Mouse (Mus musculus) neural tube, embryonic 12.5 days (tissue): ENCODE measurements around the gene Gm4881. TPM values are rescaled to one million over a fixed set of nuclear protein-coding genes. Genes with fewer than 3 reads are reported as not detected.

ENCODE experiments used
- ATAC-seq: fragments of 200-750 bp; cut with Nextera tagmentation; 2 replicates; pipeline ENCODE4 v1.8.0; 2017; ENCODE audit warnings: low read depth, mild to moderate bottlenecking, moderate TSS enrichment, moderate library complexity; ENCODE audit not compliant: low FRiP score
- H3K27ac ChIP-seq: fragments of 300-500 bp; sonication (generic); 2 replicates; pipeline ENCODE4 v1.5.1; 2016
- H3K27me3 ChIP-seq: fragments of 300-500 bp; sonication (generic); replicated peaks from 2 replicates; pipeline ENCODE4 v1.6.1; 2016; ENCODE audit warnings: mild to moderate bottlenecking
- H3K36me3 ChIP-seq: fragments of 300-500 bp; sonication (generic); 2 replicates; pipeline ENCODE4 v1.6.1; 2016; ENCODE audit warnings: mild to moderate bottlenecking
- H3K4me1 ChIP-seq: fragments of 300-500 bp; sonication (generic); 2 replicates; pipeline ENCODE4 v1.6.1; 2016
- H3K4me2 ChIP-seq: fragments of 300-500 bp; sonication (generic); replicated peaks from 2 replicates; pipeline ENCODE4 v1.6.1; 2016; ENCODE audit warnings: mild to moderate bottlenecking
- H3K4me3 ChIP-seq: fragments of 300-500 bp; sonication (generic); 2 replicates; pipeline ENCODE4 v1.5.1; 2016
- H3K9ac ChIP-seq: fragments of 300-500 bp; sonication (generic); 2 replicates; pipeline ENCODE4 v1.6.1; 2016; ENCODE audit warnings: mild to moderate bottlenecking
- H3K9me3 ChIP-seq: fragments of 300-500 bp; sonication (generic); 2 replicates; pipeline ENCODE4 v1.6.1; 2016; ENCODE audit warnings: mild to moderate bottlenecking
- WGBS: fragments of 180-500 bp; shearing (Covaris S2); methylation state at CpG from one replicate; pipeline ENCODE4 v1.1.7; 2016; 5-methylcytosine and 5-hydroxymethylcytosine counted together
- polyA plus RNA-seq: library from polyadenylated mRNA; unstranded; fragments of >200 nt; fragmentation: Nextera tagmentation; extraction: Ambion mirVana; gene quantifications from 2 replicates; pipeline ENCODE4 v1.2.1, GENCODE M21; 2016

Gm4881 gene
- polyA plus RNA-seq, 1 experiment from 2014 or later = 0.84 TPM

- H3K4me1 ChIP-seq = peaks cover 60% of the 10 kb centered on the region
- H3K9ac ChIP-seq = no peak overlapping the region
- no peak overlapping the region for H3K27ac ChIP-seq
- peaks cover 96% of the 10 kb centered on the region for H3K27me3 ChIP-seq
- H3K9me3 ChIP-seq = no peaks in the 10 kb centered on the region
- H3K4me3 ChIP-seq = no peak overlapping the region
- H3K4me2 ChIP-seq = 0 out of 2 replicates have a peak overlapping the region, but pooled peaks have one; percentile 8
- WGBS = 0% methylated on average over 8 of the region's 8 CpGs
- H3K36me3 ChIP-seq = no peaks in the 10 kb centered on the region
- peak; percentile 49 for ATAC-seq
Measured at GRCm38 (mm10) chr7:24949958-24950623, 5.8 kb upstream of the Gm4881 start.

GRCm38 (mm10) chr7:24948774-24949173 is 4.5 kb upstream of the Gm4881 start:
- H3K4me3 ChIP-seq = no peak overlapping the region
- H3K36me3 ChIP-seq = no peaks in the 10 kb centered on the region
- H3K9ac ChIP-seq = no peak overlapping the region
- peaks cover 58% of the 10 kb centered on the region for H3K4me1 ChIP-seq
- ATAC-seq = no peak
- H3K9me3 ChIP-seq = no peaks in the 10 kb centered on the region
- no peak overlapping the region for H3K27ac ChIP-seq
- H3K4me2 ChIP-seq = peak overlapping the region; percentile 39
- 3% methylated on average over 29 of the region's 29 CpGs for WGBS
- peaks cover 97% of the 10 kb centered on the region for H3K27me3 ChIP-seq

GRCm38 (mm10) chr7:24947316-24948048 is 3.2 kb upstream of the Gm4881 start:
- peaks cover 98% of the 10 kb centered on the region for H3K27me3 ChIP-seq
- no peaks in the 10 kb centered on the region for H3K36me3 ChIP-seq
- WGBS = under 1% methylated on average over 7 of the region's 7 CpGs
- H3K9ac ChIP-seq = no peak overlapping the region
- H3K4me1 ChIP-seq = peaks cover 51% of the 10 kb centered on the region
- H3K4me2 ChIP-seq = no peak overlapping the region
- no peak overlapping the region for H3K4me3 ChIP-seq
- ATAC-seq = no peak
- H3K27ac ChIP-seq = no peak overlapping the region
- no peaks in the 10 kb centered on the region for H3K9me3 ChIP-seq

DNA sequence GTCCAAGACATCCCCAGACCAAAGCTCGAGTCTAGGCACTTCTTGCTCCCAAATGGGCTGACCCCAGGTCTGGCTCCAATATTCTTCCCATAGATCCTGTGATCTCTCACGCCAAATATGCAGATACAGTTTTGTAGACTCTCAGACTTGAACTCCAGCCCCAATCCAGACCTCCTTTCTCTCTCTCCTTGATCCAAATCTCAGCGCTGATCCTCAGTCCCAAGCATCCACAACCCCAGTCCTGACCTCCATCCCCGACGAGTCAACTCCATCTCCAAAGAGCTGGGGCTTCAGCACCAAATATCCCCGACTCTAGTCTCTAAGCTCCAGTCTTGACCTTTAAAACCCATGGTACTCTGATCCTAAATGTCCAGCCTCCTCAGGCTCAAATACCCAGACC is 653 bp downstream of the Gm4881 start:
- no peaks in the 10 kb centered on the region for H3K9me3 ChIP-seq
- WGBS = 4% methylated on average over 6 of the region's 6 CpGs
- no peak overlapping the region for H3K9ac ChIP-seq
- peaks cover 17% of the 10 kb centered on the region for H3K4me1 ChIP-seq
- H3K27ac ChIP-seq = no peak overlapping the region
- no peak for ATAC-seq
- H3K27me3 ChIP-seq = peaks cover 96% of the 10 kb centered on the region
- H3K36me3 ChIP-seq = no peaks in the 10 kb centered on the region
- H3K4me2 ChIP-seq = no peak overlapping the region
- H3K4me3 ChIP-seq = no peak overlapping the region

DNA sequence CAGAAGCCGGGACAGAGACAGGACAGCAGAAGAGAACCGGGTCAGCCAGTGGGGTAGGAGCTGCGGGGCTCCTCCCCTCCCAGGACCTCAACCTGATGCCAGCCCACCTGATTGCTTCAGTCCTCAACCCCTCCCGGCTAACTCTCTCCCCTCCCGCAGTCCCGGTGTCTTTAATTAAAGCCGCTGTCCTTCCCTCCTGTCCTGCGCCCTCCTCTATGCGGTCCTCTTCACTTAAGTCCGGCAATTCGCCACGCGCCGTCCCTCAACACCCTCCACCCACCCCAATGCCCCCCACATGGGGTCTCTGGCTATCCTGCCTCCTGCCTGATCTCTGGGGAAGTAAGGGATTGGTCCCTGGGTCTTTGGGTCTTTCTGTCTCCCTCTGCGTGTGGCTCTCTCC is 12.6 kb downstream of the Gm4881 start:
- under 1% methylated on average over 15 of the region's 15 CpGs for WGBS
- H3K27me3 ChIP-seq = peaks cover 86% of the 10 kb centered on the region
- H3K4me1 ChIP-seq = peaks cover 27% of the 10 kb centered on the region
- H3K4me2 ChIP-seq = no peak overlapping the region
- ATAC-seq = no peak
- peaks cover 10% of the 10 kb centered on the region for H3K36me3 ChIP-seq
- no peaks in the 10 kb centered on the region for H3K9me3 ChIP-seq
- no peak overlapping the region for H3K4me3 ChIP-seq
- H3K27ac ChIP-seq = no peak overlapping the region
- H3K9ac ChIP-seq = no peak overlapping the region

DNA sequence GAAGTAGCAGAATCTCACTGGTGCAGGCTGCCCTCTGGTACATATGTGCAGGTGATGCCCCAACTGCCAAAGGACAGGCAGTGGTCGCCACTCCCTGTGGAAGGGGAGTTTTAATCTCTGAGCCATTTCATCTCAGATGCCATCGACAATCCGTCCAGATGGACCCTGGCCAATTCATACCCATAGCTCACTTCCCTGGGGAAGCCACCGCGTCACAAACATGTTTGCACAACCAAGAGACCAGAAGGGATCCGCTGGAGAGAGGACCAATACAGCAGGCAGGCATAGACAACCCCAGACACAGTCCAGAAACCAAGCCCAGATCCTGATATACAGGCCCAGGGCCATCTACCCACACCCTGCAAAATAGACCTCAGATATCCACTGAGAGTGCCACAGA is 13.8 kb downstream of the Gm4881 start:
- WGBS = 49% methylated on average over 6 of the region's 6 CpGs
- Histone ChIP-seq H3K4me3 (no peak overlapping the region), H3K4me2 (no peak overlapping the region), H3K27me3 (peaks cover 78% of the 10 kb centered on the region), H3K36me3 (peaks cover 22% of the 10 kb centered on the region), H3K27ac (no peak overlapping the region), H3K4me1 (peaks cover 27% of the 10 kb centered on the region), H3K9ac (no peak overlapping the region), H3K9me3 (no peaks in the 10 kb centered on the region)
- ATAC-seq = no peak

- Histone ChIP-seq H3K4me1 (no peaks in the 10 kb centered on the region), H3K9me3 (no peaks in the 10 kb centered on the region), H3K36me3 (peaks cover 81% of the 10 kb centered on the region), H3K27ac (no peak overlapping the region), H3K4me3 (no peak overlapping the region), H3K4me2 (no peak overlapping the region), H3K9ac (no peak overlapping the region), H3K27me3 (no peaks in the 10 kb centered on the region)
- no peak for ATAC-seq
- 90% methylated on average over 9 of the region's 9 CpGs for WGBS
Measured at GRCm38 (mm10) chr7:24919728-24920127, 24.6 kb downstream of the Gm4881 start.

GRCm38 (mm10) chr7:24918763-24919323 is 25.5 kb downstream of the Gm4881 start:
- peaks cover 72% of the 10 kb centered on the region for H3K36me3 ChIP-seq
- no peak for ATAC-seq
- WGBS = 94% methylated on average over 20 of the region's 20 CpGs
- H3K9me3 ChIP-seq = no peaks in the 10 kb centered on the region
- H3K4me3 ChIP-seq = no peak overlapping the region
- no peak overlapping the region for H3K27ac ChIP-seq
- no peak overlapping the region for H3K4me2 ChIP-seq
- no peaks in the 10 kb centered on the region for H3K4me1 ChIP-seq
- H3K9ac ChIP-seq = no peak overlapping the region
- H3K27me3 ChIP-seq = no peaks in the 10 kb centered on the region

DNA sequence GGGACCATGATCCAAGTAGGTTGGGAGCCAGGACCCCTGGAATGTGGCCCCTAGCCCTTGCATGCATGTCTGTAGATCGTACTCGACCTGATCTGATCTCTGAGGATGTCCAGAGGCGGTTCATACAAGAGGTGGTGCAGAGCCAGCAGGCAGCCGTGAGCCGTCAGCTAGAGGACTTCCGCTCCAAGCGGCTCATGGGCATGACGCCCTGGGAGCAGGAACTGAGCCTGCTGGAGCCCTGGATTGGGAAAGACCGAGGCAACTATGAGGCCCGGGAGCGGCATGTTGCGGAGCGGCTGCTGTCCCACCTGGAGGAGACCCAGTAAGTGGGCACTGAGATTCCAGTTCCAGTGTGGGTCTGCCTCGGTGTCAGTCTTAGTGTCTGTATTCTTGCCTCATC is 31.8 kb downstream of the Gm4881 start:
- peaks cover 48% of the 10 kb centered on the region for H3K36me3 ChIP-seq
- ATAC-seq = no peak

GRCm38 (mm10) chr7:24907211-24907748 is 37.0 kb downstream of the Gm4881 start:
- H3K4me3 ChIP-seq = no peak overlapping the region
- 31% methylated on average over 13 of the region's 13 CpGs for WGBS
- peak overlapping the region; percentile 19; the same call in 1 of the 2 replicates for H3K4me2 ChIP-seq
- no peaks in the 10 kb centered on the region for H3K9me3 ChIP-seq
- ATAC-seq = no peak
- peaks cover 33% of the 10 kb centered on the region for H3K4me1 ChIP-seq
- H3K36me3 ChIP-seq = peaks cover 25% of the 10 kb centered on the region
- H3K27me3 ChIP-seq = no peaks in the 10 kb centered on the region
- peak overlapping the region; percentile 42; the same call in 1 of the 2 replicates for H3K9ac ChIP-seq
- no peak overlapping the region for H3K27ac ChIP-seq

More for the DNA sequence above, 31.8 kb downstream of the Gm4881 start:
- no peak overlapping the region for H3K9ac ChIP-seq
- no peak overlapping the region for H3K27ac ChIP-seq
- no peaks in the 10 kb centered on the region for H3K27me3 ChIP-seq
- H3K4me2 ChIP-seq = no peak overlapping the region
- 96% methylated on average over 14 of the region's 14 CpGs for WGBS
- no peaks in the 10 kb centered on the region for H3K9me3 ChIP-seq
- H3K4me1 ChIP-seq = peaks cover 3% of the 10 kb centered on the region; the same call in 1 of the 2 replicates
- H3K4me3 ChIP-seq = no peak overlapping the region

DNA sequence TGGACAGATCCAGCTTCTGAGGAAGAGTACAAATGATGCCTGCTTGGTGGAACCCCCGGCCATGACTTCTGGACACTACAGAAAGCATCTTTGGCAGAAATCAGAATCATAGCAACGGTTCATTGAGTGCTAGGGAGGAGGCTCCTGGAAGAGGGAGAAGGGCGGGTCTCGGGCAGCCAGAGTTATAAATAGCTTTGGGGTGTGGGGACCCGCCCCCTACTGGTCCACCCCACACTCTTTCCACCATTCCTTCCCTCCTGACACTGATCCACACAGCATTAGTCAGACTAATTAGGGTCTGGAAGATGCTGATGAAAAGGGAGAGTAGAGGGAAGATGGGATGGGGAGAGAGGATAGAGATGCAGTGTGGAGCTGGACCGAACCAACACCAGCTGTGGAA is 37.7 kb downstream of the Gm4881 start:
- Histone ChIP-seq H3K4me3 (no peak overlapping the region), H3K27me3 (no peaks in the 10 kb centered on the region), H3K9ac (peak overlapping the region; percentile 42; the same call in 1 of the 2 replicates), H3K36me3 (peaks cover 20% of the 10 kb centered on the region), H3K9me3 (no peaks in the 10 kb centered on the region), H3K4me2 (no peak overlapping the region), H3K4me1 (peaks cover 33% of the 10 kb centered on the region), H3K27ac (no peak overlapping the region)
- no peak for ATAC-seq
- 34% methylated on average over 6 of the region's 6 CpGs for WGBS

DNA sequence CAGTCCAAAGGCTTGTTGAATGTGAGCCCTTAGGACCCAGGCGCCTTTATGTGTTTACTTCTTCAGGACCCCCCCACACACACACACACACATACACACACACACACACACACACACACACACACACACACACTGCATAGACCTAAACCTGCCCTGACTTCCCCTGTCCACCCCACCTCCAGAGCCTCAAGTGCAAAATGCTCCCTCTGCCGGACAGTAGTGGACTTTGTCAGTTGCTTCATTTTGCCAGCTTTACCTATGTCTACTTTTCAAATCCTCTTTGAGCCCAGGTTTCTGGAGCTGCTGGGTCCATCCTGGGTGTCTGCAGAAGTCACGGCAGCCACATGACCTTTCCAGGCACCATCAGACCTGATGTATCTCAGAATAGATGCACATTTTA is 39.4 kb downstream of the Gm4881 start:
- H3K4me3 ChIP-seq = peak overlapping the region; percentile 60

More for the DNA sequence above, 39.4 kb downstream of the Gm4881 start:
- Histone ChIP-seq H3K4me1 (peaks cover 33% of the 10 kb centered on the region), H3K4me2 (peak overlapping the region; percentile 65), H3K9me3 (no peaks in the 10 kb centered on the region), H3K9ac (peak overlapping the region; percentile 75), H3K27me3 (no peaks in the 10 kb centered on the region), H3K36me3 (peaks cover 17% of the 10 kb centered on the region), H3K27ac (no peak overlapping the region)
- 20% methylated on average over 3 of the region's 3 CpGs for WGBS
- peak; percentile 34; the same call in 1 of the 2 replicates for ATAC-seq
